Mouse (Mus musculus): ENCODE measurements around the gene Inpp4b. TPM values are rescaled to one million over a fixed set of nuclear protein-coding genes. Genes with fewer than 3 reads are reported as not detected.
A peak's percentile ranks its signal among the peaks of the same experiment; 100 is the strongest.

Gene Inpp4b
- total and polyA plus RNA-seq, 3 experiments, result 0.59 to 36.8 (median 35.6) TPM

DNA sequence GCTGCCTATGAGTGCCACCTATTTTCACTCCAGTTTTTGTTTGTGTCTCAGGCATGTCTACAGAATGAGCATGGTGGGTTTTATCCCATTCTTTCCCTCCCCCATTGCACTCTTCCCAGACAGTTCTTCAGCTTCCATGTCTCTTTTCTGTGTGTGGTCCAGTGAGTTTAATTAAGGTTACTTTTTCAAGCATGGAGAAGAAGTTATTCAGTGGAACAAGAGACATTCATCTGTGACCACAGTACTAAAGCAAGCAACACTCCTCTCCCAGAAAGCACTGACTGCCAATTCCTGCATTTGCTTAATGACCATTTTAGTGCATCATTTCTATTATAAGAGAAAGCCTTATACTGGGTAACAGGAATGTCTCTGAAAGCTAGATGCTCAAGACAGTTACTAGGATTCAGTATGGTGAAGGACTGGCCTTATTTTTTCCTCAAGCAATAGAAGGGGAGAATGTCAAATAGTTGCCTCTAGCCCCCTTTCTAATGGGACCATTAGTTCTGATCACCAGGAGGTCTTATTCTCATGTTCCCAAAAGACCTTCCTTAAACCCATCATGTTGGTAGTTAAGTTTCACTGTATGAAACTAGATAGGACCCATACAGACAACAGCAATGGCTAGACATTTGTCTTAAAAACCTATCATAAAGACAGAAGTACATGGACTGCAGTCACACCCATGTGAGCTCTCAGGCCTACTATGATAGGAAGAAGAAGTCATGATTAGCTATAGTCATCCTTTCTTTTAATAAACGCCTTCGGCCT, 147.7 kb downstream of the Inpp4b start:
- ATAC-seq (ENCODE audit: extremely low read depth, insufficient number of reproducible peaks, low FRiP score, poor library complexity, severe bottlenecking) (no peak), DNase-seq (ENCODE audit: low spot score) (no peak)
- Histone ChIP-seq H3K4me3 (ENCODE audit: low read depth, low read length) (no peak overlapping the region), H3K27me3 (ENCODE audit: insufficient read depth, low read length) (no peaks in the 10 kb centered on the region), H3K4me1 (ENCODE audit: insufficient read depth, low read depth, low read length) (peaks cover 6% of the 10 kb centered on the region; the same call in 1 of the 2 replicates), H3K36me3 (replicated peaks) (no peaks in the 10 kb centered on the region), H3K9me3 (replicated peaks) (no peaks in the 10 kb centered on the region)
- no peak for TF ChIP-seq CTCF (IDR thresholded peaks at IDR 0.05; ENCODE audit: low read depth, low read length)
- TF ChIP-seq POLR2AphosphoS5 (IDR thresholded peaks at IDR 0.05; ENCODE audit: insufficient replicate concordance, low read depth, low read length), result no peak
- no peak for TF ChIP-seq GATA1 (IDR thresholded peaks at IDR 0.05; ENCODE audit: borderline replicate concordance, low read length)
- TF ChIP-seq TAL1 (conservative IDR thresholded peaks at IDR 0.05; ENCODE audit: low read depth, low read length), result no peak
- TF ChIP-seq GATA2 (IDR thresholded peaks at IDR 0.05; ENCODE audit: borderline replicate concordance, low read depth, low read length), result no peak

DNA sequence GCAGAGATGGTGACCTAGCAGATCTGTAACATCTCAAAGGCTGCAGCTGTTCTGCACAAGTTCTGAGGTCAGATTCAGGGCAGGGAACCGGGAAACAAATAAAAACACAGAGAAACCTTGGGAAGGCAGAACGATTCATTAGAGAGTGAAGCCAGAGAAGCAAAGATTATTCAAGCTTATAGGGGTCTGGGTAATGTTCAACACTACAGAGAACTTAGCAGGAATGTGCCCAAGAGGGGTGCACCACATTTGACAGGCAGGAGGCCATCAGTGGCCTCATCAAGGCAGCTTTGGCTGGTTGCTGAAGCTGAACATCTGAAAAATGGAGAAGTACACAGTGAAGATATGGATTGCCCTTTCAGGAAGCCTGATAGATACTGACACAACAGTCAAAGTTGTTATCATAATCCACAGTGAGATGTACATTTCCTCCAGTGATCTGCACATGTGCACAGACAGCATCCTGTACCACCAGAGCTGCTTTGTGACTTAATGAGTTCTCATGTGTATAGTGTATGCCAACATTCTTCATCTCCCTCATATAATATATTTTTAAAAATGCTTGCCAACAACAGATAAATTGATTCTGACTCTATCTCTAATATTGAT, 148.8 kb downstream of the Inpp4b start:
- Histone ChIP-seq H3K36me3 (replicated peaks) (no peaks in the 10 kb centered on the region), H3K9me3 (replicated peaks) (no peaks in the 10 kb centered on the region), H3K27me3 (ENCODE audit: insufficient read depth, low read length) (no peaks in the 10 kb centered on the region), H3K4me1 (ENCODE audit: insufficient read depth, low read depth, low read length) (peaks cover 6% of the 10 kb centered on the region; the same call in 1 of the 2 replicates), H3K4me3 (ENCODE audit: low read depth, low read length) (no peak overlapping the region)
- TF ChIP-seq GATA2 (IDR thresholded peaks at IDR 0.05; ENCODE audit: borderline replicate concordance, low read depth, low read length) (no peak), TAL1 (conservative IDR thresholded peaks at IDR 0.05; ENCODE audit: low read depth, low read length) (no peak), POLR2AphosphoS5 (IDR thresholded peaks at IDR 0.05; ENCODE audit: insufficient replicate concordance, low read depth, low read length) (no peak), CTCF (IDR thresholded peaks at IDR 0.05; ENCODE audit: low read depth, low read length) (no peak), GATA1 (IDR thresholded peaks at IDR 0.05; ENCODE audit: borderline replicate concordance, low read length) (no peak)
- DNase-seq (ENCODE audit: low spot score) (peak; percentile 3), ATAC-seq (ENCODE audit: extremely low read depth, insufficient number of reproducible peaks, low FRiP score, poor library complexity, severe bottlenecking) (peak; percentile 84)

DNA sequence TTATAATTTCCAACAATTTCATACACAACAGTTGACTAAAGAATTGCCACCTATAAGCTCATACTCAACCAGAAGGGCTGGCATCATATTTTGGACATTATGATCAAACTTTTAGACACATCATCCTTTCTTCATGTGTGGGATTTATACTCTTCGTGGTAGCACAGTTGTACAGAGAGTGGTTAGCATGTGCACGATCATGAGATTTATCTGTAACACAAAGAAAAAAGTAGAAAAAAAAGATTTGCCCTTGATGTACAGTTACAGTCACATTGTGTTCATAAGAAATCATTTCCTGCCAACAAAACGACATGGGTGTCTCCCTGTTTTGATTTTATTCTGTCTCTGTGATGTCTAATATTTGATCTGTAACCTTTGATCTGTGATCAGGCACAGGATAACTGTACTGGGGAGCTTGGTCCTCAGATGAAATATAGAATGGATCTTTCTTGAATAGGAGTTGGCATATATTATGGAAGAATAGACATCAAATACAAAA, 149.4 kb downstream of the Inpp4b start:
- Histone ChIP-seq H3K27me3 (ENCODE audit: insufficient read depth, low read length) (no peaks in the 10 kb centered on the region), H3K4me3 (ENCODE audit: low read depth, low read length) (no peak overlapping the region), H3K9me3 (replicated peaks) (no peaks in the 10 kb centered on the region), H3K36me3 (replicated peaks) (no peaks in the 10 kb centered on the region), H3K4me1 (ENCODE audit: insufficient read depth, low read depth, low read length) (peaks cover 6% of the 10 kb centered on the region; the same call in 1 of the 2 replicates)
- DNase-seq (ENCODE audit: low spot score), result no peak
- no peak for TF ChIP-seq POLR2AphosphoS5 (IDR thresholded peaks at IDR 0.05; ENCODE audit: insufficient replicate concordance, low read depth, low read length)
- no peak for TF ChIP-seq CTCF (IDR thresholded peaks at IDR 0.05; ENCODE audit: low read depth, low read length)
- TF ChIP-seq GATA1 (IDR thresholded peaks at IDR 0.05; ENCODE audit: borderline replicate concordance, low read length), result no peak
- no peak for TF ChIP-seq GATA2 (IDR thresholded peaks at IDR 0.05; ENCODE audit: borderline replicate concordance, low read depth, low read length)
- no peak for TF ChIP-seq TAL1 (conservative IDR thresholded peaks at IDR 0.05; ENCODE audit: low read depth, low read length)
- no peak for ATAC-seq (ENCODE audit: extremely low read depth, insufficient number of reproducible peaks, low FRiP score, poor library complexity, severe bottlenecking)

DNA sequence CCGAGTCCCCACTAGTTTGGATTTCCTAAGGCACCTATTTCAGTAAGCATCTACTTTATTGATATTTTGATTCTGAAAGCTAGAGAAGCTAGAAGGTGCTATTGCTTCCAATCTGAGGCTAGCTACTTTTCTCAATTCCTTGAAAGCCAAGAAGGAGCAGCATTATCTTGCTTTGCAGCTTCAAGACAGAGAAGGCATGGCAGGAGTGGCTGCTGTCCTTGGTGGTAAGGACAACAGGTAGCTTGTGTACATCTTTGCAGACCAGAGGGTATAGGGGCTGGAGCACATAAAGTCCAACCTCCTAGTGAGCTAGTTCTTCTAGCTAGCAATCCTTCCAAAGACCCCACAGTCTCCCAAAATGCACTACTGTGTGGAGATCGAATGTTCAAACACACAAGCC, 152.5 kb downstream of the Inpp4b start:
- H3K36me3 ChIP-seq (replicated peaks), result no peaks in the 10 kb centered on the region
- TF ChIP-seq GATA1 (IDR thresholded peaks at IDR 0.05; ENCODE audit: borderline replicate concordance, low read length), result no peak
- TF ChIP-seq TAL1 (conservative IDR thresholded peaks at IDR 0.05; ENCODE audit: low read depth, low read length), result no peak
- no peak for TF ChIP-seq CTCF (IDR thresholded peaks at IDR 0.05; ENCODE audit: low read depth, low read length)
- no peak for TF ChIP-seq GATA2 (IDR thresholded peaks at IDR 0.05; ENCODE audit: borderline replicate concordance, low read depth, low read length)
- TF ChIP-seq POLR2AphosphoS5 (IDR thresholded peaks at IDR 0.05; ENCODE audit: insufficient replicate concordance, low read depth, low read length), result no peak
- H3K9me3 ChIP-seq (replicated peaks), result no peaks in the 10 kb centered on the region
- no peak overlapping the region for H3K4me3 ChIP-seq (ENCODE audit: low read depth, low read length)
- no peak for ATAC-seq (ENCODE audit: extremely low read depth, insufficient number of reproducible peaks, low FRiP score, poor library complexity, severe bottlenecking)
- no peak for DNase-seq (ENCODE audit: low spot score)
- H3K4me1 ChIP-seq (ENCODE audit: insufficient read depth, low read depth, low read length), result peaks cover 6% of the 10 kb centered on the region; the same call in 1 of the 2 replicates
- no peaks in the 10 kb centered on the region for H3K27me3 ChIP-seq (ENCODE audit: insufficient read depth, low read length)

DNA sequence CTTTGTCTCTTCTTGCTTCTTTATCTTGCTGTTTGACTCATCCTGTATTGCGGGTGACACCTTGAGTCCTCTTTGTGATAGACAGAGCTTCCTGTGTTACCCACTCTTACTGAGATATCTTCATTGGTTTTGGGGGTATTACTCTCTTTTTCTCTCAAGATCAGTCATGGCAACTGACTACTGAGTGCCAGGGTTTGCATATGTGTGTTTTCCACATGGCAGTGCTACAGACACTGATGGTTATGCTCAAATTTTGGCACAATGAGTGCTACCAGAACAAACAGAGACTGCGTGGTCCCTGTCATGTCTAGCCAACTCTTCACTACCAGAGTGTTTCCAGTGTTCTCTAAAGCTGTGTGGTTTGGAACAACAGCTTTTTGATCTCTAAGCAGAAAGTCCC, 155.3 kb downstream of the Inpp4b start:
- H3K4me1 ChIP-seq (ENCODE audit: insufficient read depth, low read depth, low read length), result peaks cover 5% of the 10 kb centered on the region; the same call in 1 of the 2 replicates
- no peak for DNase-seq (ENCODE audit: low spot score)

DNA sequence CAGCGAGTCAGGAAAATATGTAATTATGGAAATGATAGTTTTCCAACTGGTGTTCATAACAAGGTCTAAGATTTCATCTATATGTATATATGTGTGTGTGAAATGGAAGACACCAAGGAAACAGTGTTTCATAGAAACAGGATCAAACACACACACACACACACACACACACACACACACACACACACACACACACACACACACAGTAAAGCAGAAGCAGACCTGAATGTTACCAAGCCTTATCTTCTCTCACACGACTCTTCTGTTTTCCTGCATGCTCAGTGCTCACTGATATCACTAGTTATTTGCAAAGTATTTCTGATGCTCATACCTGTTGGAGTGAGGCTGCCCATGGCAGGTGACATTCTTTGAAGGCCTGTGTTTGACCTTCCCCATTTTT, 159.9 kb downstream of the Inpp4b start:
- no peak overlapping the region for H3K4me3 ChIP-seq (ENCODE audit: low read depth, low read length)
- DNase-seq (ENCODE audit: low spot score), result no peak
- H3K36me3 ChIP-seq (replicated peaks), result no peaks in the 10 kb centered on the region
- no peaks in the 10 kb centered on the region for H3K27me3 ChIP-seq (ENCODE audit: insufficient read depth, low read length)
- H3K4me1 ChIP-seq (ENCODE audit: insufficient read depth, low read depth, low read length), result peaks cover 5% of the 10 kb centered on the region; the same call in 1 of the 2 replicates
- ATAC-seq (ENCODE audit: extremely low read depth, insufficient number of reproducible peaks, low FRiP score, poor library complexity, severe bottlenecking), result peak; percentile 45; the same call in 1 of the 2 replicates
- no peak for TF ChIP-seq POLR2AphosphoS5 (IDR thresholded peaks at IDR 0.05; ENCODE audit: insufficient replicate concordance, low read depth, low read length)
- no peak for TF ChIP-seq GATA1 (IDR thresholded peaks at IDR 0.05; ENCODE audit: borderline replicate concordance, low read length)
- no peak for TF ChIP-seq GATA2 (IDR thresholded peaks at IDR 0.05; ENCODE audit: borderline replicate concordance, low read depth, low read length)
- no peak for TF ChIP-seq TAL1 (conservative IDR thresholded peaks at IDR 0.05; ENCODE audit: low read depth, low read length)
- TF ChIP-seq CTCF (IDR thresholded peaks at IDR 0.05; ENCODE audit: low read depth, low read length), result no peak
- peaks cover 5% of the 10 kb centered on the region; the same call in 1 of the 2 replicates for H3K9me3 ChIP-seq (replicated peaks)

More for the DNA sequence above, 155.3 kb downstream of the Inpp4b start:
- Histone ChIP-seq H3K27me3 (ENCODE audit: insufficient read depth, low read length) (no peaks in the 10 kb centered on the region), H3K4me3 (ENCODE audit: low read depth, low read length) (no peak overlapping the region), H3K9me3 (replicated peaks) (no peaks in the 10 kb centered on the region), H3K36me3 (replicated peaks) (no peaks in the 10 kb centered on the region)
- TF ChIP-seq POLR2AphosphoS5 (IDR thresholded peaks at IDR 0.05; ENCODE audit: insufficient replicate concordance, low read depth, low read length) (no peak), GATA1 (IDR thresholded peaks at IDR 0.05; ENCODE audit: borderline replicate concordance, low read length) (no peak), GATA2 (IDR thresholded peaks at IDR 0.05; ENCODE audit: borderline replicate concordance, low read depth, low read length) (no peak), CTCF (IDR thresholded peaks at IDR 0.05; ENCODE audit: low read depth, low read length) (no peak), TAL1 (conservative IDR thresholded peaks at IDR 0.05; ENCODE audit: low read depth, low read length) (no peak)
- no peak for ATAC-seq (ENCODE audit: extremely low read depth, insufficient number of reproducible peaks, low FRiP score, poor library complexity, severe bottlenecking)

Data from G1E (cell line).